Mouse (Mus musculus) E14TG2a.4 (cell line): ENCODE results near the gene Prelid3b.

Source experiments
- H3K27me3 ChIP-seq: 2 replicates; pipeline ENCODE4 v1.6.1; 2014; ENCODE audit warnings: low read length, control low read depth; ENCODE audit not compliant: insufficient read depth
- H3K36me3 ChIP-seq: 2 replicates; pipeline ENCODE4 v1.6.1; 2014; ENCODE audit warnings: low read length, control low read depth; ENCODE audit not compliant: insufficient read depth
- H3K4me1 ChIP-seq: replicated peaks from 2 replicates; pipeline ENCODE4 v1.6.1; 2014; ENCODE audit warnings: low read depth, low read length, control low read depth
- H3K4me3 ChIP-seq: replicated peaks from 2 replicates; pipeline ENCODE4 v1.5.1; 2014; ENCODE audit warnings: mild to moderate bottlenecking, low read length
- H3K9me3 ChIP-seq: 2 replicates; pipeline ENCODE4 v1.6.1; 2014; ENCODE audit warnings: low read length, control low read depth
- CTCF ChIP-seq: conservative IDR thresholded peaks from 2 replicates; pipeline ENCODE4 v1.5.1; 2014; ENCODE audit warnings: low read length
- NANOG ChIP-seq: IDR thresholded peaks from 2 replicates; pipeline ENCODE4 v1.6.1; 2014; ENCODE audit warnings: borderline replicate concordance, low read length, mixed read lengths
- POU5F1 ChIP-seq: IDR thresholded peaks from 2 replicates; pipeline ENCODE4 v1.6.1; 2014; ENCODE audit warnings: low read length, borderline replicate concordance

Prelid3b gene

DNA sequence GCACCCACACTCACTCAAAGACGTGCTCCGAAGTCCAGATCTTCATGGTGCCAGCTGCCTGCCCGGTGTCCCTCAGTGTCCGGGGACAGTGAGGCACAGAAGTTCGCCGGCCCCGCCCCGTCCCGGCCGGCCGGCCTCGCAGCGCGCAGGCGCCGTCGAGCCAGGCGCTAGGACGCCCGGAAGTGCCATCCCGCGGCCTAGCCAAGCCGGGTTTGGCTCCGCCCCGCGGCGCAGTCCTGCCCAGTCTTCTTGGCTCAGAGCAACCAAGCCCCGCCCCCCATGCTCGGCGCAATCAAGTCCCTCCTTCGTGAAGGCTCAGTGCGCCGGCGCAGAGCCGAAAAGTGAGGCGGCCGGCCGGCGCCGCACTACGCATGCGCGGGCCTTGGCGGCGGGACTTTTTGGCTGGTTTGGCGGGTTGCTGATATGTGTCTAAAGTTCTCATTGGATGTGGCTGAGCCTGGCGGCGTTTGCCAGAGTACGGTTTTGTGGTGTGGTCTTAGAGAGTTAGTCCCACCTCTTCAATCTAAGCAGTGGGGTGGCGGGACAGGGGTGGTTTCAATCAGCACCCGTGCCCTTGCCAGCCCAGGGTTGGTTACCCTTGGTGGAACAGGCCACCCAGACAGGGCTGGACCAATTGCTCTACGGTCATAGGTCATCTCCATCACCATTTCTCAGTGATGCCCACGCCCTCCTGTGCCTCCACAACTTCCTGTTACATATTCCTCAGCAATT, at the start of gene Prelid3b:
Prelid3b (minus strand) TSS at position 264 of the 732 bp plus-strand sequence.
- 0 out of 2 replicates have a peak, but pooled peaks cover 3% of the 10 kb centered on the region for H3K27me3 ChIP-seq
- TF ChIP-seq POU5F1 (no peak), CTCF (no peak), NANOG (no peak)
- H3K36me3 ChIP-seq, result peaks cover 35% of the 10 kb centered on the region
- no peaks in the 10 kb centered on the region for H3K9me3 ChIP-seq
- H3K4me1 ChIP-seq, result peaks cover 47% of the 10 kb centered on the region
- H3K4me3 ChIP-seq, result peak within 1 kb of the TSS; percentile 90

DNA sequence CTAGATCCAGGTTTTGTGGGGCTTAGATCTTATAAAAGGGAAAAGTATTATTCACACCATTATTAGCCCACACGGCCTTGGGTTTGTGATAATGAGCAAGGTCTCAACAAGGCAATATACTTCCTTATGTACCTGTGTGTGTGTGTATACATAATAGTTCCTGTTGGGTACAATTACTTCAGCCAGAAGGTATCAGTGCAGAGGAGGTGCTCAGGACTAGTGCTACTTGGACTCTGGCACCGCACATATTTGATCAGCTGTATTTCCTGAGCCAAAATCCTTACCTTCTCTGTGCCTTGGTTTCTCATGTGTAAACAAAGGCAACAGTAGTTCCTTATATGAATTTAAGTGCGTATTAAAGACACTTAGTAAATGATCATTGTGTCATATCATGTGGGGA, 49.3 kb upstream of the Prelid3b start:
- TF ChIP-seq NANOG, result no peak
- TF ChIP-seq CTCF, result no peak
- TF ChIP-seq POU5F1, result no peak
- Histone ChIP-seq H3K36me3 (no peaks in the 10 kb centered on the region), H3K4me1 (no peaks in the 10 kb centered on the region), H3K4me3 (no peak overlapping the region), H3K27me3 (no peaks in the 10 kb centered on the region), H3K9me3 (no peaks in the 10 kb centered on the region)

DNA sequence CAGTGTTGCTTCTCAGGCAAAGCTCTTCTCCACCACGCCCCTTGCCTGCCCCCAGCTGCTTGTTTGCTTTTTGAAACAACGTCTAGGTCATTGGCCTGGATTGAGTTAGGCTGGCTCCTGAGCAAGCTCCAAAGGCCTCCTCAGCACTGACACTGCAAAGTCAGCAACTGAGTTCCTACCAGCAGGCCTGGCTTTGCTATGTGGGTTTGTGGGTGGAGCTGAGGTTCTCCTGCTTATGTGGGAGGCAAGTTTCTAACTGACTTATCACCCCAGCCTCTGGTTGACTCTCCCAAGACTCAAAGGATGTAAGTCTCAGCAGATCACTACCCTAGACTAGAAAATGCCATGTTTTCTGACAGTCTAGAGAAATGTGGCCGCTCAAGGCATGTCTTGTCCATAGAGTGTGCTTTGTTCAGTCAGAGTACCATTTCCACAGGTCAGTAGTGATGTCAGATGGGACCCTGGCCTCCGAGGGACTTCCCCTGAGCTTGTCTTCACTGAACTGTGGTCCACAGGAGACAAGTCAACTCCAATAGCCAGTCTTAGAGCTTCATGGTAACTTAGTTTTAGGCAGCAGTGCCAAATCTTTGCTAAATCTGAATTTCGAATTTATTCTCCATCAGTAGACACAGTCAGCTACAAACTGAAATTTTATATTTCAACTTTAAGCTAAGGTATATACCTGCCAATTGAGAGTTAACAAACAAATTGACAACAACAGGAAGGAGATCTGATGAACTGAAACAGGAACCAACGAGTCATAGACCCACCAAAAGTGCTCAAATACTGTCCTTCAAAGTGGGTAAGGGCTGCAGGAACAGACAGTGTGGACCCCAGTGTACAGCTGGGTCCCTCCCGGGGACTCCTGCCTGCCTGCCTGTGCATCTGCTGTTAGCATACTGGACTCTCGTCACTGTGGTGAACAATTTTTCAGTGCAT, 44.5 kb upstream of the Prelid3b start:
- Histone ChIP-seq H3K27me3 (no peaks in the 10 kb centered on the region), H3K36me3 (no peaks in the 10 kb centered on the region), H3K4me3 (no peak overlapping the region), H3K4me1 (no peaks in the 10 kb centered on the region), H3K9me3 (no peaks in the 10 kb centered on the region)
- TF ChIP-seq CTCF, result no peak
- no peak for TF ChIP-seq POU5F1
- no peak for TF ChIP-seq NANOG

DNA sequence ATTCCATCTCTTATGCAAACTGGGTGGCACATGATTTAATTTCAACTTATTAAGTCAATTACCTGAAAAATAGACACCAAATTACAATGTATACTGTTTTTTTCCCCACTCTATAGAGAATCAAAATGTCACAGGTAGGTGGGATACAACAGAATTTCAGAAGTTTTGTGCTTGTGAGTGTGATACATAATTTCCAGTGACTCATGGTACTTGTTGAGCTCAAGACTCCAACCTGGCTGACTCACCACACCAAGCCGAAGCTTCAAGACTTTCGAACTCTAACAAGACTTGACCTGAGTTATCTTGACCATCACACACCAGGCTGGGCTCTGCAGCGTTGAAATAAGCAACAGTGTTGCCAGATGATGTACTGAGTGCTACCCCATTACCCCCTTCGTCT, 42.0 kb upstream of the Prelid3b start:
- Histone ChIP-seq H3K9me3 (peaks cover 4% of the 10 kb centered on the region; the same call in 1 of the 2 replicates), H3K4me3 (no peak overlapping the region), H3K27me3 (no peaks in the 10 kb centered on the region), H3K36me3 (no peaks in the 10 kb centered on the region), H3K4me1 (no peaks in the 10 kb centered on the region)
- TF ChIP-seq CTCF (no peak), POU5F1 (no peak), NANOG (no peak)

DNA sequence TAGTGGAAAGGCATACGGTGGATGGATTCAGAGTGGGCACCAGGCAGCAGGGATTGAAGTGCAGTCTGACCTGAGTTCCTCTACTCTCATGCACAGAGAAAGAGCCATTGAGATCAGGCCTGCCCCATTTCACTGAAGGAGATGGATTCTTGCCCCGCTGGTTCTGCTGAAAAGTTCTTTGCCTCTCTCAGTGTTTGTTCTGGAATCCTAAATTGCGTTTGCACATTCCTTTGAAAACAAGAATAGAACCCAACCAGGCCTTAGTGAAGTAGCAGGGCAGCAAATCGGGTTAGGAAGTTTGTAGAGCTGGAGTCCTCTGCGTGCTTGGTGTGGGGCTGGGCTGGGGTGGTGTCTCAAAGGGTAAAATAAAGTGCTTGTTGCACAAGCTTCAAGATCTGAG, 40.9 kb upstream of the Prelid3b start:
- H3K4me3 ChIP-seq, result no peak overlapping the region
- no peaks in the 10 kb centered on the region for H3K4me1 ChIP-seq
- TF ChIP-seq NANOG (no peak), CTCF (no peak), POU5F1 (no peak)
- H3K9me3 ChIP-seq, result peaks cover 4% of the 10 kb centered on the region; the same call in 1 of the 2 replicates
- no peaks in the 10 kb centered on the region for H3K27me3 ChIP-seq
- H3K36me3 ChIP-seq, result no peaks in the 10 kb centered on the region

DNA sequence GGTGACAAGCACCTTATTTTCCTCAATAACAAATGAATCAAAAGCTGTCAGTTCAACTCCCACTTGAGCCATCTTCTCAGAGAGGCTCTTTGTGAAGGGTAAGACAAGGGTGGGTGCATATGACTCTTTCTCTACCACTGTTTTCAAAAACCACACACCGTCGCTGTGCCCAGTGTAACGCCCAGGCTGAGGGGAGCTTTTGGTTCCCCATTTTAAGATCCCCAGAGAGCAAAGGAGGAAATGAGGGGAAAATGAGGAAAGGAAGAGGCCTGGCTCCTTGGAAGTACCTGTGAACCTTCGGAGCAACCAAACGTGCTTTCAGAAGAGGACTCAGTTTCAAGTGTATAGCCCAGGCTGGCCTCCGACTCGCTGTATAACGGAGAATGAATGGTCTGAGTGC, 36.9 kb upstream of the Prelid3b start:
- TF ChIP-seq CTCF (no peak), NANOG (no peak), POU5F1 (no peak)
- Histone ChIP-seq H3K9me3 (peaks cover 11% of the 10 kb centered on the region), H3K4me1 (no peaks in the 10 kb centered on the region), H3K36me3 (no peaks in the 10 kb centered on the region), H3K27me3 (no peaks in the 10 kb centered on the region), H3K4me3 (no peak overlapping the region)

DNA sequence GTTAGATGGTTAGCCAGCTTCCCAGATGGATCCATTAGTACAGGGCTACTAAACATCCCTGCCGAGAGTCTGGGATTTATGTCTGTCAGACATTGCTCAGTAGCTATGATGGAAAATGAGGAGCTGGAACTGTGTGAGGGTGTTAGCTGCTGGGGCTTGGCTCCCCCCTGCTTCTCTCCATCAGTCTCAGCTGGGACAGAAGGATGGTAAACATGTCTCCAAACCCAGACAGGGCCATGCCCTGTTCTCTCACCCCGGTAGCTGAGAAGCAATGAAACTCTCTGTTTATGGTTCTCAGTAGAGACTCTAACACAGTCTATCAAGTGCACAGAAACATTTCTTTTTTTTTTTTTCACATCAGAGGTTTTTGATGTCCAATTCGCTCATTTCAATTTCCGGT, 35.1 kb upstream of the Prelid3b start:
- Histone ChIP-seq H3K27me3 (no peaks in the 10 kb centered on the region), H3K4me1 (no peaks in the 10 kb centered on the region), H3K4me3 (no peak overlapping the region), H3K36me3 (no peaks in the 10 kb centered on the region), H3K9me3 (peaks cover 11% of the 10 kb centered on the region)
- no peak for TF ChIP-seq CTCF
- no peak for TF ChIP-seq NANOG
- TF ChIP-seq POU5F1, result no peak

DNA sequence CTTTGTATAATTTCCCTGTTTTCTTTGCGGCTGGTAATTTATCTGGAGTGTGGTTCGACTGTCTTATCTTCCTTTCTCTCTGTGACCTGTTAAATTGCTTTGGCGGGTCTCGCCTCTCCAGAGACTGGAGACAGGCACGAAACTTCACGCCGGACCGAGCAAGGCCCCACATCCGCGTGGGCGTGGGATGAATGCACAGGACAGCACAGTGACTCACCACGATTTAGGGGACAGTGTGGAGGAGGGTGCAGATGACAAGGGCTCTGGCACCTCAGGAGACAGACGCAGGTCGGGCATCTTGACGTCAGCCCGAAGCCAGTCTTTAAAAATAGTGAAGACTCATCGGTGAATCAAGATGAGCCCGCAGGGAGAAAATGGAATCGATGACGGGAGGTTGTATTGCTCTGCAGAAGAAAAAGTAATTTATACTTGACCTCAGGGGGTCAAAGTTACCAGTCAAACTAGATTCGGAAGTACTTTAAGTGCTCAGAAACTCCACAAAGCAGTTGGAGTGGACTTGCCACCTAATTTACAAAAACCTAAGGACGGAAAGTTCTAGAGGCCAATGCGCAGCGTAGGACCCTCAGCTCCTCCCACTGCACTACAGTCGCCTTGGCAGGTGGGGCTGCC, 30.1 kb upstream of the Prelid3b start:
- no peak for TF ChIP-seq CTCF
- Histone ChIP-seq H3K9me3 (peaks cover 16% of the 10 kb centered on the region), H3K36me3 (no peaks in the 10 kb centered on the region), H3K27me3 (no peaks in the 10 kb centered on the region; the same call in 1 of the 2 replicates), H3K4me1 (no peaks in the 10 kb centered on the region), H3K4me3 (no peak overlapping the region)
